Mouse (Mus musculus) E14TG2a.4 (cell line): ENCODE measurements around the gene Lman1l.

ENCODE experiments used
- H3K27me3 ChIP-seq: 2 replicates; pipeline ENCODE4 v1.6.1; 2014; ENCODE audit warnings: low read length, control low read depth; ENCODE audit not compliant: insufficient read depth
- H3K36me3 ChIP-seq: 2 replicates; pipeline ENCODE4 v1.6.1; 2014; ENCODE audit warnings: low read length, control low read depth; ENCODE audit not compliant: insufficient read depth
- H3K4me1 ChIP-seq: replicated peaks from 2 replicates; pipeline ENCODE4 v1.6.1; 2014; ENCODE audit warnings: low read depth, low read length, control low read depth
- H3K4me3 ChIP-seq: replicated peaks from 2 replicates; pipeline ENCODE4 v1.5.1; 2014; ENCODE audit warnings: mild to moderate bottlenecking, low read length
- H3K9me3 ChIP-seq: 2 replicates; pipeline ENCODE4 v1.6.1; 2014; ENCODE audit warnings: low read length, control low read depth
- CTCF ChIP-seq: conservative IDR thresholded peaks from 2 replicates; pipeline ENCODE4 v1.5.1; 2014; ENCODE audit warnings: low read length
- NANOG ChIP-seq: IDR thresholded peaks from 2 replicates; pipeline ENCODE4 v1.6.1; 2014; ENCODE audit warnings: borderline replicate concordance, low read length, mixed read lengths
- POU5F1 ChIP-seq: IDR thresholded peaks from 2 replicates; pipeline ENCODE4 v1.6.1; 2014; ENCODE audit warnings: low read length, borderline replicate concordance

Gene Lman1l

DNA sequence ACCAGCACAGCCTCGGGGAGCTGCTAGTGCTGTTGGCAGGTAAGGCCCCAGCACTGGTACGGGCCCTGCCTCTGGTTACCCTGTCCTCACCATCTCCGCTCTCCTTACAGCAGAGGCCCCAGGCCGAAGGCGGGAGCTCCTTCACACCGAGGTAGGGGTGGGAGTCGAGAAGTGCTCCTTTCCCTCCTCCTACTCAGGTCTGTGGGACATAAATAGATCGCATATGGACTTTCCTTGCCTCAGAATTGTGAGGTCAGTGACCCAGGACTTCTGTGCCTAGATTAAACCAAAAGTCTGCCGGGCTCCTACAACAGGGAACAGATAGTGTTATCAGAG lies 26.4 kb downstream of the Lman1l start:
- TF ChIP-seq NANOG (no peak), CTCF (no peak), POU5F1 (no peak)
- H3K4me1 ChIP-seq: peaks cover 47% of the 10 kb centered on the region
- H3K4me3 ChIP-seq: no peak overlapping the region
- H3K27me3 ChIP-seq: no peaks in the 10 kb centered on the region; the same call in 1 of the 2 replicates
- peaks cover 52% of the 10 kb centered on the region for H3K36me3 ChIP-seq
- no peaks in the 10 kb centered on the region for H3K9me3 ChIP-seq

- no peaks in the 10 kb centered on the region for H3K9me3 ChIP-seq
- no peak overlapping the region for H3K4me3 ChIP-seq
- peaks cover 52% of the 10 kb centered on the region for H3K36me3 ChIP-seq
- H3K4me1 ChIP-seq: peaks cover 47% of the 10 kb centered on the region
- H3K27me3 ChIP-seq: no peaks in the 10 kb centered on the region; the same call in 1 of the 2 replicates
- TF ChIP-seq NANOG: no peak
Observed at GRCm38 (mm10) chr9:57593454-57594173, 27.0 kb downstream of the Lman1l start.

DNA sequence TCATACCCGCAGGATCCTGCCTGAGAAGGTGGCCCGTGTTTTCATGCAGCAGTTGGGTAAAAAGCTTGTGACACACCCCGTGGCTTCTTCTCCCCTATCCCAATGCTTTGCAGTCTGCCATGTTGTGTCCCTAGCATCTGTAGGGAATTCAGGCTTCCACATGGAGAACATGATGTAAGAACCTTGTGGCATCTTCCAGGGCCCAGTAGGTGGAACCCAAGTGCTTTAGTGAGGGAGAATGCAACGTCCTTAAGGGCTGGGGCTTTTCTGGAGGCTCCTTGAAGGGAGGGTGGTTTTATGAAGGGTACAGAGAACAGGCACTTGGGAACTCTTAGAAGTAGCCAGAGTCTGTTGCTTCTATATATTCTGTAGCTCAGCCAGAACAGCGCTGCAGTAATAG lies 29.8 kb downstream of the Lman1l start:
- peaks cover 72% of the 10 kb centered on the region for H3K36me3 ChIP-seq
- TF ChIP-seq NANOG (no peak), CTCF (no peak), POU5F1 (no peak)

DNA sequence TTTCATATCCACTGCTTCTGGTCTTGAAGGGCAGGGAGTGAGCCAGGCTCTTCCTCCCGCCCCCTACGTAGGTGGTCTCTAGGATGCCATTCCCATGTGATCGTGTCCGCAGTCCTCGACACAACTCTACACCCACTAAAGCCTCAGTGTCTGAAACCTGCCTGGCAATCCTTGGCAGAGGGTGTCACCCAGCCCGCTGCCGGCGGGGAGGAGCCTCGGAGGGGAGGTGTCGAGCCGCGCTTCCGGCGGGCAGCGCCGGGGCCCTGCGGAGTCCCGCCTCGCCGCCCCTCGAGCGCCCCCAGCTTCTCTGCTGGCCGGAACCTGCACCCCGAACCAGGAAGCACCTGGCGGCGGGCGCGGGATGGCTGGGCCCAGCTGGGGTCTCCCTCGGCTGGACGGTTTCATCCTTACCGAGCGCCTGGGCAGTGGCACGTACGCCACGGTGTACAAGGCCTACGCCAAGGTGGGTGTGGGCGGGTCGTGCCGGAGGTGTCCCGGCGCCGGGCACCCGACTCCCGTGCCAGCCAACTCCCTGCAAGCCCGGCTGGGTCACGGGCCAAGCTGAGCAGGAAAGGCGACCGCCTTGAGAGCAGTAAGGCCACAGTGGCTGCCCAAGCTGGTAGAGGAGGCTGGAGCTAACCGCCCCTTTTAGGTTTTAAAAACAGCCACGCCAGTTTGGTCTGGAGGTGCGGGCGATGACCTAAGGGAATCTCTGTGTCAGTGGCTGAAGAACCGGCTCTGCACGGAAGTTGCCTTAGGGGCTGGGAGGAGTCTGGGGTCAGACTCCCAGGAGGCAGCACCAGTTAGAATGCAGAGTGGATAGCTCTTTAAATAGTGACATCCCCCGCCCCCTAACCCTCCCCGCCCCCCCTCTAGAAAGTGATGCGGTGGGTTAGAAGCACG lies 31.1 kb downstream of the Lman1l start, which contains the start of gene Ulk3:
Gene Ulk3, plus strand, starts transcription at position 229 of the 903 bp plus-strand sequence.
- Histone ChIP-seq H3K36me3 (peaks cover 71% of the 10 kb centered on the region), H3K4me3 (peak within 1 kb of the TSS; percentile 91)
- TF ChIP-seq POU5F1 (no peak), NANOG (no peak), CTCF (no peak)

More for the DNA sequence above, 29.8 kb downstream of the Lman1l start:
- Histone ChIP-seq H3K27me3 (no peaks in the 10 kb centered on the region; the same call in 1 of the 2 replicates), H3K4me3 (peak overlapping the region; percentile 91; the same call in 1 of the 2 replicates), H3K9me3 (no peaks in the 10 kb centered on the region), H3K4me1 (peaks cover 64% of the 10 kb centered on the region)

GRCm38 (mm10) chr9:57584991-57585390 lies 35.6 kb downstream of the Lman1l start:
- H3K36me3 ChIP-seq: peaks cover 79% of the 10 kb centered on the region
- H3K27me3 ChIP-seq: no peaks in the 10 kb centered on the region
- H3K9me3 ChIP-seq: no peaks in the 10 kb centered on the region
- H3K4me1 ChIP-seq: peaks cover 25% of the 10 kb centered on the region
- H3K4me3 ChIP-seq: no peak overlapping the region
- no peak for TF ChIP-seq POU5F1
- no peak for TF ChIP-seq NANOG
- no peak for TF ChIP-seq CTCF

More for the DNA sequence above, 31.1 kb downstream of the Lman1l start, which contains the start of gene Ulk3:
- H3K9me3 ChIP-seq: no peaks in the 10 kb centered on the region
- peaks cover 57% of the 10 kb centered on the region for H3K4me1 ChIP-seq
- H3K27me3 ChIP-seq: no peaks in the 10 kb centered on the region; the same call in 1 of the 2 replicates

- Histone ChIP-seq H3K9me3 (no peaks in the 10 kb centered on the region), H3K4me1 (peaks cover 3% of the 10 kb centered on the region; the same call in 1 of the 2 replicates), H3K27me3 (no peaks in the 10 kb centered on the region), H3K36me3 (peaks cover 84% of the 10 kb centered on the region), H3K4me3 (no peak overlapping the region)
- TF ChIP-seq POU5F1 (no peak), CTCF (no peak), NANOG (no peak)
Observed at GRCm38 (mm10) chr9:57577144-57577849, 43.3 kb downstream of the Lman1l start.

- Histone ChIP-seq H3K27me3 (no peaks in the 10 kb centered on the region), H3K36me3 (peaks cover 78% of the 10 kb centered on the region), H3K4me1 (peaks cover 3% of the 10 kb centered on the region; the same call in 1 of the 2 replicates), H3K4me3 (no peak overlapping the region), H3K9me3 (no peaks in the 10 kb centered on the region)
- TF ChIP-seq NANOG (no peak), POU5F1 (no peak), CTCF (no peak)
Observed at GRCm38 (mm10) chr9:57575577-57575976, 45.0 kb downstream of the Lman1l start.

GRCm38 (mm10) chr9:57574397-57574796 lies 46.2 kb downstream of the Lman1l start:
- Histone ChIP-seq H3K36me3 (peaks cover 77% of the 10 kb centered on the region), H3K4me1 (peaks cover 8% of the 10 kb centered on the region), H3K27me3 (no peaks in the 10 kb centered on the region), H3K4me3 (no peak overlapping the region), H3K9me3 (no peaks in the 10 kb centered on the region)
- TF ChIP-seq NANOG: no peak
- no peak for TF ChIP-seq CTCF
- TF ChIP-seq POU5F1: no peak
